Mouse (Mus musculus) bone marrow, adult 2 months (tissue): Measurements from ENCODE around the gene Cpne8.

ENCODE experiments used
- CTCF ChIP-seq: fragments of 200-500 bp; IDR thresholded peaks from 2 replicates; pipeline ENCODE4 v1.5.1; 2011; ENCODE audit warnings: low read length, control low read depth; ENCODE audit not compliant: control insufficient read depth, insufficient read depth
- POLR2A ChIP-seq: fragments of 200-500 bp; IDR thresholded peaks from 2 replicates; pipeline ENCODE4 v1.6.1; 2011; ENCODE audit warnings: low read depth, mild to moderate bottlenecking, control low read depth, low read length, borderline replicate concordance; ENCODE audit not compliant: control insufficient read depth

DNA sequence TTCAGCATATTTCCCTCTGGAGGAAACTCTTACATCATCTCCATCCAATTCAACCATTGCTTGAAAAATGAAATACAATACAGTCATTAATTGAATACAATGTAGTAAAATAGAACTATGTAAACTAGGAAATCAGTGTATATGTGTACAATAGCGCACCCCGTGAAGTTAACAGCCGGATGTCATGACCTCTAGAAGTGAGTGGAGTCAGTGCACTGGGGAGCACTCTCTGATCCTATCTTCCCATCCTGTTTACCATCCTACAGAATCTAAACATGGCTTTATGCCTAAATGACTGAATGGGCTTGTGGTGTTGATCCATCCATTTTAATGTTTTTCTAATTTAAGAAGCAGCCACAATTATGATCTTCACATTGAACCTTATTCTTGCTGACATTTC lies 182.2 kb downstream of the Cpne8 start:
- TF ChIP-seq POLR2A (no peak), CTCF (no peak)
